Mouse (Mus musculus): ENCODE measurements around the gene Adcy10. TPM values are rescaled to one million over a fixed set of nuclear protein-coding genes. Genes with fewer than 3 reads are reported as not detected.

Gene Adcy10
- not detected for polyA plus RNA-seq (2015; fragmentation: Illumina TruSeq; extraction: RNeasy Lipid Tissue Mini Kit (QIAGEN cat#74804); ENCODE audit: insufficient read depth, low replicate concordance)

DNA sequence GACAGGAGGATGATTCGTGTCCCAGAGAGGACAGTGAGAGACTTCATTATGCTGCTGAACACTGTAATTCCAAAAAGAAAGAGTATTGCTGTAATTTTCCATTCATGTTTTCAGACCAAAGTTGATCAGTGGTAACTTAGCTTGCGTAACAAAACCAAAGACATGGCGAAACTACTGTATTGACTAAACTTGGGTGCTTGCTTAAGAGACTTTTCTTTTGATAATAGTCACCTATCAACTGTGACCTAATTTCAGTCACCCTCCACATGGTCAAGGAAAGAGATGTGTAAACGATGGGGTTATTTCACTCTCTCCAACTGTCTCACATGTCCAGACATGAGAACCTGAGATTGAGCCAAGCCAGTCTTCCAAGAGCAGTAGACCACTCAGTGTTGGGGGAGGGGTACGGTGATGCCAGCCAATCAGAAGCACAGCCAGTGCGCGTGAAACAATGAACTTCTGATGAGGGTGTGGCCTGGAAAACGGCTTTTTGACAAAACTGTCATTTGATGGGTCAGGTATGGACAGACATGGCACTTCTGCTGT lies at the start of gene Adcy10:
Gene Adcy10, plus strand, starts transcription at position 496 of the 546 bp plus-strand sequence.

DNA sequence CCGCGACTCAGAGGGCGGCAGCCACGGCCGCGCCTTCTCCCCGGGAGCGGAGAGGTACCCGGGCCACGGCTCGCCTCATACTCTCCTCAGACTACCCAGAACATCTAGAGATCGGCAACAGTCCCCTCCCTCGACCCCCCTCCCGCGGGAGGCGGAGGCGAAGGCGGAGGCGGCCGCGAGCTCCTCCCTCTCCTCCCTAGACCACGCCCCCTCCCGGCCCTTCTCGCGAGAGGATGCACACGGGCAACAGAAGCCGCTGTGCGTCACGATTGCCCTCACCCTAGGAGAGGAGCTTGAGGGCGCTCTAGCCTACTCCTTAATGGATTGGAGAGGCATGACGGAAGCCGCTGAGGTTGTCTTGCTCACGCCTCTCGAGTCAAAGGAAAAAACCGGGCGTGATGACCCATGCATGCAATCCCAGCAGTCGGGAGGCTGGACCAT lies 24.6 kb upstream of the Adcy10 start, which contains the start of the genes Dcaf6 and Mpc2:
Gene Dcaf6, minus strand, starts transcription at position 116 of the 441 bp plus-strand sequence.
Gene Mpc2, plus strand, starts transcription at position 278 of the 441 bp plus-strand sequence.

Other genes with a start within 250 kb of the Adcy10 start
- gene Tiprl, start 248.2 kb upstream of the Adcy10 start, polyA plus RNA-seq (2015; fragmentation: Illumina TruSeq; extraction: RNeasy Lipid Tissue Mini Kit (QIAGEN cat#74804); ENCODE audit: insufficient read depth, low replicate concordance) = 65.9 TPM
- 0.93 TPM for gene Gpr161, start 189.4 kb upstream of the Adcy10 start, polyA plus RNA-seq (2015; fragmentation: Illumina TruSeq; extraction: RNeasy Lipid Tissue Mini Kit (QIAGEN cat#74804); ENCODE audit: insufficient read depth, low replicate concordance)
- 35.5 TPM for gene Dcaf6, start 24.7 kb upstream of the Adcy10 start, polyA plus RNA-seq (2015; fragmentation: Illumina TruSeq; extraction: RNeasy Lipid Tissue Mini Kit (QIAGEN cat#74804); ENCODE audit: insufficient read depth, low replicate concordance)
- 101 TPM for gene Mpc2, start 24.5 kb upstream of the Adcy10 start, polyA plus RNA-seq (2015; fragmentation: Illumina TruSeq; extraction: RNeasy Lipid Tissue Mini Kit (QIAGEN cat#74804); ENCODE audit: insufficient read depth, low replicate concordance)
- gene Mpzl1, start 149.4 kb downstream of the Adcy10 start, polyA plus RNA-seq (2015; fragmentation: Illumina TruSeq; extraction: RNeasy Lipid Tissue Mini Kit (QIAGEN cat#74804); ENCODE audit: insufficient read depth, low replicate concordance) = 30.3 TPM
- gene Rcsd1, start 224.6 kb downstream of the Adcy10 start, polyA plus RNA-seq (2015; fragmentation: Illumina TruSeq; extraction: RNeasy Lipid Tissue Mini Kit (QIAGEN cat#74804); ENCODE audit: insufficient read depth, low replicate concordance) = 197 TPM

All from spleen, adult 10 weeks (tissue).